Mouse (Mus musculus) inflammation-experienced regulatory T-cells (primary cell): ENCODE data around the gene Tmtc3. TPM values are rescaled to one million over a fixed set of nuclear protein-coding genes. Genes with fewer than 3 reads are reported as not detected.

Experiments
- polyA plus RNA-seq, 2 experiments: library from polyadenylated mRNA; unstranded; fragments of 100-300 nt; shearing (Covaris generic); gene quantifications; one replicate each; pipeline ENCODE4 v1.2.1; 2017

Tmtc3 gene
- 1 to 10 TPM; 2.2 to 3.6 TPM for polyA plus RNA-seq

GRCm38 (mm10) chr10:100487097-100487978 lies at the start of gene Tmtc3, which contains the start of gene Cep290:
Gene Tmtc3 (minus strand): TSS chr10:100487350.
Gene Cep290 (plus strand): TSS chr10:100487558.

Other genes starting within 250 kb of the Tmtc3 start
- gene Gm4301, start 151.7 kb downstream of the Tmtc3 start, polyA plus RNA-seq: under 1 TPM; 0.22 to 0.93 TPM
- gene Gm4302, start 146.5 kb downstream of the Tmtc3 start, polyA plus RNA-seq: 1 to 10 TPM in 1 of 2 experiments, not detected in 1; 1.0 TPM
- not detected for gene Gm4303, start 141.4 kb downstream of the Tmtc3 start, polyA plus RNA-seq
- not detected for gene Gm4305, start 136.3 kb downstream of the Tmtc3 start, polyA plus RNA-seq
- not detected for gene Gm4307, start 126.0 kb downstream of the Tmtc3 start, polyA plus RNA-seq
- under 1 TPM; 0.22 to 0.93 TPM for gene Gm4312, start 104.8 kb downstream of the Tmtc3 start, polyA plus RNA-seq
- 1 to 10 TPM; 4.1 to 4.4 TPM for gene Cep290, start 208 bp upstream of the Tmtc3 start, polyA plus RNA-seq
- gene 4930430F08Rik, start 103.1 kb upstream of the Tmtc3 start, polyA plus RNA-seq: 10 to 100 TPM in 1 of 2 experiments, 1 to 10 TPM in 1; 6.7 to 12.2 TPM
- gene 1700017N19Rik, start 103.1 kb upstream of the Tmtc3 start, polyA plus RNA-seq: not detected